ENCODE assay signal across 25 mouse cellular contexts in genomic region chr5:105556291-105556690, GRCm38 (mm10).
"Had no signal": no experiment of that assay in that cellular context is flagged by ENCODE, and none has a peak within 500 bp of the region (broad histone marks: within the 10 kb centered on the region; RNA-seq: fewer than 3 reads in every experiment).

No protein-coding gene starts in this region.

- H3K4me2 ChIP-seq: heart, embryonic 11.5 days; heart, embryonic 13.5 days; heart, embryonic 15.5 days; hindbrain, embryonic 13.5 days; hindbrain, embryonic 15.5 days; kidney, embryonic 15.5 days; limb, embryonic 13.5 days; limb, embryonic 15.5 days; liver, embryonic 12.5 days had no signal

- H3K9me3 ChIP-seq: heart, embryonic 13.5 days; heart, embryonic 15.5 days; hindbrain, embryonic 13.5 days; hindbrain, embryonic 15.5 days; kidney, embryonic 15.5 days; limb, embryonic 13.5 days; limb, embryonic 15.5 days; liver, embryonic 12.5 days had no signal

- H3K36me3 ChIP-seq: limb, embryonic 15.5 days had no signal

- H3K4me3 ChIP-seq: heart, adult 2 months; heart, embryonic 13.5 days; heart, embryonic 15.5 days; hindbrain, embryonic 13.5 days; hindbrain, embryonic 15.5 days; kidney, embryonic 15.5 days; layer of hippocampus, adult 2 months; left cerebral cortex, adult 2 months; limb, embryonic 13.5 days; limb, embryonic 15.5 days; liver, embryonic 12.5 days had no signal

- H3K4me1 ChIP-seq: heart, embryonic 13.5 days; heart, embryonic 15.5 days; hindbrain, embryonic 13.5 days; kidney, embryonic 15.5 days; limb, embryonic 13.5 days; limb, embryonic 15.5 days; liver, embryonic 12.5 days had no signal

- ATAC-seq: hindbrain, postnatal 0 days; intestine, embryonic 16.5 days; liver, embryonic 12.5 days had no signal

- H3K9ac ChIP-seq: heart, embryonic 13.5 days; heart, embryonic 15.5 days; hindbrain, embryonic 13.5 days; hindbrain, embryonic 15.5 days; kidney, embryonic 15.5 days; limb, embryonic 13.5 days; limb, embryonic 15.5 days; liver, embryonic 12.5 days had no signal

- DNase-seq: gastrocnemius, postnatal 25 days; heart, adult 11 months; heart, adult 2 months; heart, postnatal 14 days; heart, postnatal 36 days; kidney, adult 11 months; kidney, adult 2 months; kidney, adult 9 months; kidney, postnatal 14 days; kidney, postnatal 36 days; left cerebral cortex, postnatal 4 days had no signal

- H3K27ac ChIP-seq: heart, adult 2 months; heart, embryonic 13.5 days; heart, embryonic 15.5 days; hindbrain, embryonic 13.5 days; hindbrain, embryonic 15.5 days; hindbrain, postnatal 0 days; kidney, embryonic 15.5 days; kidney, postnatal 0 days; layer of hippocampus, adult 2 months; left cerebral cortex, adult 2 months; limb, embryonic 13.5 days; limb, embryonic 15.5 days; liver, embryonic 12.5 days had no signal

- H3K27me3 ChIP-seq: heart, embryonic 13.5 days; heart, embryonic 15.5 days; hindbrain, embryonic 13.5 days; hindbrain, embryonic 15.5 days; kidney, embryonic 15.5 days; limb, embryonic 13.5 days; limb, embryonic 15.5 days; liver, embryonic 12.5 days had no signal
